Mouse (Mus musculus): ENCODE results near the gene 1190005I06Rik. TPM values are rescaled to one million over a fixed set of nuclear protein-coding genes. Genes with fewer than 3 reads are reported as not detected.
"Not testable (repeated sequence)": the region's sequence is repeated elsewhere in the genome, so short reads cannot be mapped to it uniquely, and the experiment has no call there.

1190005I06Rik gene
- polyA plus RNA-seq, 1 experiment from 2014 or later: 2.0 TPM

GRCm38 (mm10) chr8:120681113-120681512 lies 33.7 kb upstream of the 1190005I06Rik start:
- Histone ChIP-seq H3K4me2 (replicated peaks; ENCODE audit: low read depth, low read length) (no peak overlapping the region), H3K27me3 (replicated peaks; ENCODE audit: insufficient read depth, low read length) (no peaks in the 10 kb centered on the region), H3K9me3 (ENCODE audit: low read length) (no peaks in the 10 kb centered on the region), H3K4me3 (ENCODE audit: low read depth, low read length) (no peak overlapping the region), H3K27ac (ENCODE audit: low read length) (no peak overlapping the region), H3K4me1 (ENCODE audit: insufficient read depth, low read depth, low read length) (0 out of 2 replicates have a peak, but pooled peaks cover 3% of the 10 kb centered on the region), H3K9ac (replicated peaks; ENCODE audit: low read depth) (no peak overlapping the region), H3K36me3 (ENCODE audit: insufficient read depth, low read length) (no peaks in the 10 kb centered on the region)
- no peak for ATAC-seq
- 69% methylated on average over 10 of the region's 10 CpGs for WGBS
- no peak for DNase-seq (ENCODE audit: low spot score)
- TF ChIP-seq CTCF (IDR thresholded peaks at IDR 0.05): no peak
- no peak for TF ChIP-seq EP300 (IDR thresholded peaks at IDR 0.05)

GRCm38 (mm10) chr8:120680405-120680804 lies 33.0 kb upstream of the 1190005I06Rik start:
- not testable (repeated sequence) for H3K4me1 ChIP-seq (ENCODE audit: insufficient read depth, low read depth, low read length); H3K36me3 ChIP-seq (ENCODE audit: insufficient read depth, low read length); ATAC-seq; H3K9me3 ChIP-seq (ENCODE audit: low read length); H3K9ac ChIP-seq (replicated peaks; ENCODE audit: low read depth); DNase-seq (ENCODE audit: low spot score); H3K4me2 ChIP-seq (replicated peaks; ENCODE audit: low read depth, low read length); H3K27me3 ChIP-seq (replicated peaks; ENCODE audit: insufficient read depth, low read length); H3K4me3 ChIP-seq (ENCODE audit: low read depth, low read length); H3K27ac ChIP-seq (ENCODE audit: low read length)
- 44% methylated on average over 7 of the region's 7 CpGs for WGBS
- TF ChIP-seq CTCF (IDR thresholded peaks at IDR 0.05): peak; percentile 78

DNA sequence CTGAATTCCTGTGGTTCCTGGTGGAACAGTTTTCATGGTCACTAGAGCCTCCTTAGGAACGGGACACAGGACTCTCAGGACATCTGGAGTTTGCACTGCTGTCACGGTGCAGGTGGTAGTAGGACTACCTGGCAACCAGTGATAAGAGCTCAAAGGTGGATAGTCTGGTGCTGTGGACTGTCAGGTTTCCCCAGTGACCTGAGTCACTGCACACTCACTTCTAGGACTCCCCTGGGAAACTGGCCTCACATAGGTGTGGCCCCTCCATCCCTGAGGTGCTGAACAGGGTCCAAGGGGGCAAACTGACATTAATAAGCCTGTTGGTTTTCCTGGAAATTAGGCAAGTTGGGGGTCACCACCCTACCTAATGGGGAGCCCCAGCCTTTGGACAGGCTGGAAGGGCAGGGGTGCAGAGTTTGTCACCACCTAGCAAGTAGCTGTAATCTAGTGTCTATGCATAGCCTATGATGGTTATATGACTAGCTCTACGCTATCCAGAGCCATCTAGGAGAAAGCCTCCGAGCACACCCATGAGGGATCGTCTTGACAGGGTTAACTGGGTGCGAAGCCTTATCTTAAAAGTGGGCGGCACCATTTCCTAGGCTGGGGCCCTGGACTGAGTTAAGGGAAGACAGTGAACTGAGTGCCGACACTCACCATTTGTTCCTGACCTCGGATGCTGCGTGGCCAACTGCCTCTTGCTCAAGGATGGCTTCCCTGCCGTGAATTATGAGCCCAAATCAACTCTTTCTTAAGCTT lies 32.4 kb upstream of the 1190005I06Rik start:
- Histone ChIP-seq H3K27me3 (replicated peaks; ENCODE audit: insufficient read depth, low read length) (no peaks in the 10 kb centered on the region), H3K9me3 (ENCODE audit: low read length) (no peaks in the 10 kb centered on the region), H3K9ac (replicated peaks; ENCODE audit: low read depth) (no peak overlapping the region), H3K27ac (ENCODE audit: low read length) (no peak overlapping the region), H3K36me3 (ENCODE audit: insufficient read depth, low read length) (no peaks in the 10 kb centered on the region), H3K4me3 (ENCODE audit: low read depth, low read length) (no peak overlapping the region), H3K4me1 (ENCODE audit: insufficient read depth, low read depth, low read length) (0 out of 2 replicates have a peak, but pooled peaks cover 2% of the 10 kb centered on the region), H3K4me2 (replicated peaks; ENCODE audit: low read depth, low read length) (no peak overlapping the region)
- ATAC-seq (no peak), DNase-seq (ENCODE audit: low spot score) (no peak)
- WGBS: 35% methylated on average over 11 of the region's 11 CpGs
- TF ChIP-seq EP300 (IDR thresholded peaks at IDR 0.05): no peak
- TF ChIP-seq CTCF (IDR thresholded peaks at IDR 0.05): no peak

DNA sequence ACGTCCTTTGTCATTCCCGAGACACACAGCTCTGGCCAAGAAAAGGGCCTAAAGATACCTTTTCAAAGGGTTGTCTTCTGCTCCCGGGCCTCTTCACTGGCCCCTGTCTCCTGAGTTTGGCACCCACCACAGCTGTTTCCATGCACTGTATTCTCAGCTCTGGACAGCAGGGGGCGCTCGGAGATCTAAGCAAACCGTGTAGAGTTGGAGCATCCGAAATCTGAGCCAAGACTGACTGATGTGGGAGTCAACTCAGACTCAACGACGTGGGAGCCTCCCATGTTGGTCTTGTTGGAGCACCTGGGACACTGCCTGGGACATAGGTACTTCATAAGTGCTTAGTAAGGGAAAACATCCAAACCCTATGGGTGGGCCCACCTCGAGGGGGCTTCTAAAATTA lies 31.0 kb upstream of the 1190005I06Rik start:
- Histone ChIP-seq H3K36me3 (ENCODE audit: insufficient read depth, low read length) (no peaks in the 10 kb centered on the region), H3K4me2 (replicated peaks; ENCODE audit: low read depth, low read length) (no peak overlapping the region), H3K27ac (ENCODE audit: low read length) (no peak overlapping the region), H3K9me3 (ENCODE audit: low read length) (no peaks in the 10 kb centered on the region), H3K9ac (replicated peaks; ENCODE audit: low read depth) (no peak overlapping the region), H3K4me3 (ENCODE audit: low read depth, low read length) (no peak overlapping the region), H3K4me1 (ENCODE audit: insufficient read depth, low read depth, low read length) (no peaks in the 10 kb centered on the region), H3K27me3 (replicated peaks; ENCODE audit: insufficient read depth, low read length) (no peaks in the 10 kb centered on the region)
- DNase-seq (ENCODE audit: low spot score) (peak; percentile 89), ATAC-seq (peak; percentile 59)
- 9% methylated on average over 10 of the region's 10 CpGs for WGBS
- TF ChIP-seq CTCF (IDR thresholded peaks at IDR 0.05): peak; percentile 94
- no peak for TF ChIP-seq EP300 (IDR thresholded peaks at IDR 0.05)

DNA sequence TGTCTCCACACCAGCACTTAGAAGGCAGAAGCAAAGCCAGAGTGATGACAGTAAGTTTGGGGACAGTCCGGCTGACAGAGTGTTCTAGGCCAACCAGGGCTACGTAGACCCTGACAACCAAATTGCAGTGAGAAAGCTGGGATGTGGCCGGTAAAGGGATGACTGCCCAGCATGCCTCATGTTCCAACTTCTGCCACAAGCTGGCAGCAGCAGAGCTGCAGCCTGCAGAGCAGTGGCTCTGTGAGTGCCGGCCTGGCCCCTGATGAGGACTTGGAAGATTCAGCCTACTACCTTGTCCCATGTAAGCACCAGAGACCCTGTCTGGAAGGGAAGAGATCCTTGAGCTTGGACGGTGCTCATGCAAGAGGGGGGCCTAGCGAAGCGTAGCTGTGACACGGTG lies 28.3 kb upstream of the 1190005I06Rik start:
- Histone ChIP-seq H3K9me3 (ENCODE audit: low read length) (no peaks in the 10 kb centered on the region), H3K4me3 (ENCODE audit: low read depth, low read length) (no peak overlapping the region), H3K27ac (ENCODE audit: low read length) (no peak overlapping the region), H3K36me3 (ENCODE audit: insufficient read depth, low read length) (peaks cover 9% of the 10 kb centered on the region; the same call in 1 of the 2 replicates), H3K9ac (replicated peaks; ENCODE audit: low read depth) (no peak overlapping the region), H3K27me3 (replicated peaks; ENCODE audit: insufficient read depth, low read length) (no peaks in the 10 kb centered on the region), H3K4me1 (ENCODE audit: insufficient read depth, low read depth, low read length) (no peaks in the 10 kb centered on the region), H3K4me2 (replicated peaks; ENCODE audit: low read depth, low read length) (no peak overlapping the region)
- WGBS: 71% methylated on average over 8 of the region's 8 CpGs
- DNase-seq (ENCODE audit: low spot score) (no peak), ATAC-seq (no peak)
- TF ChIP-seq CTCF (IDR thresholded peaks at IDR 0.05): peak; percentile 20
- no peak for TF ChIP-seq EP300 (IDR thresholded peaks at IDR 0.05)

GRCm38 (mm10) chr8:120673298-120673697 lies 25.9 kb upstream of the 1190005I06Rik start:
- no peak for TF ChIP-seq EP300 (IDR thresholded peaks at IDR 0.05)
- TF ChIP-seq CTCF (IDR thresholded peaks at IDR 0.05): no peak

More at GRCm38 (mm10) chr8:120673298-120673697, 25.9 kb upstream of the 1190005I06Rik start:
- no peaks in the 10 kb centered on the region for H3K9me3 ChIP-seq (ENCODE audit: low read length)
- ATAC-seq (no peak), DNase-seq (ENCODE audit: low spot score) (no peak)
- no peaks in the 10 kb centered on the region for H3K4me1 ChIP-seq (ENCODE audit: insufficient read depth, low read depth, low read length)
- H3K27ac ChIP-seq (ENCODE audit: low read length): no peak overlapping the region
- no peak overlapping the region for H3K9ac ChIP-seq (replicated peaks; ENCODE audit: low read depth)
- H3K36me3 ChIP-seq (ENCODE audit: insufficient read depth, low read length): peaks cover 19% of the 10 kb centered on the region; the same call in 1 of the 2 replicates
- H3K4me3 ChIP-seq (ENCODE audit: low read depth, low read length): no peak overlapping the region
- WGBS: 95% methylated on average over 7 of the region's 7 CpGs
- H3K27me3 ChIP-seq (replicated peaks; ENCODE audit: insufficient read depth, low read length): no peaks in the 10 kb centered on the region
- H3K4me2 ChIP-seq (replicated peaks; ENCODE audit: low read depth, low read length): no peak overlapping the region
